Mouse (Mus musculus): ENCODE measurements around the gene Slc41a2. TPM values are rescaled to one million over a fixed set of nuclear protein-coding genes. Genes with fewer than 3 reads are reported as not detected.
A peak's percentile ranks its signal among the peaks of the same experiment; 100 is the strongest.

The Slc41a2 gene
- total and polyA plus RNA-seq, 3 experiments = 0.17 TPM; not detected in 2

- Histone ChIP-seq H3K4me3 (replicated peaks in 1 of 3; ENCODE audit: low read depth in 2 of 3, low read length in 2 of 3, poor library complexity in 1 of 3) (peak overlapping the region; percentile 44 to 62 (median 52)), H3K79me2 (replicated peaks; ENCODE audit: control insufficient read depth, extremely low read depth, insufficient read depth, poor library complexity, severe bottlenecking) (no peaks in the 10 kb centered on the region), H3K36me3 (replicated peaks in 1 of 2; ENCODE audit: control insufficient read depth in 1 of 2, insufficient read depth in 1 of 2, low read length in 1 of 2) (peaks cover 15 to 37% of the 10 kb centered on the region in 2 experiments), H3K27ac (ENCODE audit: insufficient read depth, low read depth) (peak overlapping the region; percentile 91), H3K27me3 (replicated peaks) (no peaks in the 10 kb centered on the region), H3K9ac (ENCODE audit: insufficient read depth, low read depth) (peak overlapping the region; percentile 90), H3K4me1 (ENCODE audit: control insufficient read depth in 1 of 2, insufficient read depth in 2 of 2) (peaks cover 4 to 33% of the 10 kb centered on the region in 2 experiments; a peak in 3 of 4 replicates), H3K4me2 (ENCODE audit: insufficient read depth, low read depth, poor library complexity, severe bottlenecking) (peak overlapping the region; percentile 53), H3K9me3 (replicated peaks; ENCODE audit: low read length) (peaks cover 28% of the 10 kb centered on the region)
- DNase-seq (ENCODE audit: extremely low read depth) = peak; percentile 70
- TF ChIP-seq MYC (IDR thresholded peaks at IDR 0.05; ENCODE audit: low read depth, low read length) (peak; percentile 90), HCFC1 (IDR thresholded peaks at IDR 0.05; ENCODE audit: low read depth, low read length) (no peak), MAZ (IDR thresholded peaks at IDR 0.05; ENCODE audit: low read depth, low read length) (peak; percentile 60; the same call in 1 of the 2 replicates), GABPA (IDR thresholded peaks at IDR 0.05; ENCODE audit: insufficient replicate concordance, low read depth, low read length) (no peak), NELFE (IDR thresholded peaks at IDR 0.05; ENCODE audit: low read depth, low read length) (no peak), CHD2 (IDR thresholded peaks at IDR 0.05; ENCODE audit: low read length) (peak; percentile 77), POLR2A (IDR thresholded peaks at IDR 0.05; ENCODE audit: low read depth, low read length) (peak; percentile 46; the same call in 1 of the 2 replicates), MXI1 (IDR thresholded peaks at IDR 0.05; ENCODE audit: low read depth, low read length) (peak; percentile 89), CHD1 (IDR thresholded peaks at IDR 0.05; ENCODE audit: low read depth, low read length) (no peak), SMC3 (IDR thresholded peaks at IDR 0.05; ENCODE audit: low read depth, low read length) (no peak), JUN (IDR thresholded peaks at IDR 0.05; ENCODE audit: insufficient read depth, low read depth, low read length) (no peak), ZMIZ1 (IDR thresholded peaks at IDR 0.05; ENCODE audit: low read depth, low read length) (no peak), KAT2A (IDR thresholded peaks at IDR 0.05; ENCODE audit: insufficient replicate concordance, low read length) (no peak), TCF12 (IDR thresholded peaks at IDR 0.05; ENCODE audit: low read depth, low read length) (peak; percentile 66), SIN3A (IDR thresholded peaks at IDR 0.05; ENCODE audit: low read length) (0 out of 2 replicates have a peak, but pooled peaks have one; percentile 48), UBTF (IDR thresholded peaks at IDR 0.05; ENCODE audit: low read depth, low read length) (no peak), MAX (IDR thresholded peaks at IDR 0.05; ENCODE audit: low read length) (peak; percentile 94), ZC3H11A (IDR thresholded peaks at IDR 0.05; ENCODE audit: low read depth, low read length) (no peak), USF1 (IDR thresholded peaks at IDR 0.05; ENCODE audit: low read depth, low read length) (no peak), IRF4 (IDR thresholded peaks at IDR 0.05; ENCODE audit: low read depth, low read length) (0 out of 2 replicates have a peak, but pooled peaks have one; percentile 19)
- dilution Hi-C loops (cut with MboI; ENCODE audit: extremely low pct_ligation_motif_present, extremely low pct_unique_long_range_greater_than_20kb, low sequenced_read_pairs) (no loop called here), in situ Hi-C loops (cut with MboI; ENCODE audit: low pct_ligation_motif_present, low pct_unique_long_range_greater_than_20kb, low sequenced_read_pairs) (no loop called here)
These were observed 46.2 kb upstream of the Slc41a2 start for GRCm38 (mm10) chr10:83383863-83384262.

- Histone ChIP-seq H3K9ac (ENCODE audit: insufficient read depth, low read depth) (0 out of 2 replicates have a peak overlapping the region, but pooled peaks have one; percentile 90), H3K4me1 (ENCODE audit: control insufficient read depth in 1 of 2, insufficient read depth in 2 of 2) (peaks cover 4 to 41% of the 10 kb centered on the region in 2 experiments; a peak in 3 of 4 replicates), H3K27ac (ENCODE audit: insufficient read depth, low read depth) (peak overlapping the region; percentile 6; the same call in 1 of the 2 replicates), H3K4me3 (replicated peaks in 1 of 3; ENCODE audit: low read depth in 2 of 3, low read length in 2 of 3, poor library complexity in 1 of 3) (no peak overlapping the region), H3K4me2 (ENCODE audit: insufficient read depth, low read depth, poor library complexity, severe bottlenecking) (peak overlapping the region; percentile 53; the same call in 1 of the 2 replicates), H3K9me3 (replicated peaks; ENCODE audit: low read length) (peaks cover 31% of the 10 kb centered on the region), H3K27me3 (replicated peaks) (no peaks in the 10 kb centered on the region), H3K36me3 (replicated peaks in 1 of 2; ENCODE audit: control insufficient read depth in 1 of 2, insufficient read depth in 1 of 2, low read length in 1 of 2) (peaks cover 17 to 45% of the 10 kb centered on the region in 2 experiments), H3K79me2 (replicated peaks; ENCODE audit: control insufficient read depth, extremely low read depth, insufficient read depth, poor library complexity, severe bottlenecking) (no peaks in the 10 kb centered on the region)
- dilution Hi-C loops (cut with MboI; ENCODE audit: extremely low pct_ligation_motif_present, extremely low pct_unique_long_range_greater_than_20kb, low sequenced_read_pairs) = no loop called here
- no peak for DNase-seq (ENCODE audit: extremely low read depth)
- in situ Hi-C loops (cut with MboI; ENCODE audit: low pct_ligation_motif_present, low pct_unique_long_range_greater_than_20kb, low sequenced_read_pairs) = no loop called here
- no peak for TF ChIP-seq NELFE (IDR thresholded peaks at IDR 0.05; ENCODE audit: low read depth, low read length)
- no peak for TF ChIP-seq PAX5 (IDR thresholded peaks at IDR 0.05; ENCODE audit: low read length)
- no peak for TF ChIP-seq IRF4 (IDR thresholded peaks at IDR 0.05; ENCODE audit: low read depth, low read length)
- TF ChIP-seq MAFK (IDR thresholded peaks at IDR 0.05; ENCODE audit: insufficient replicate concordance, low read length) = no peak
- no peak for TF ChIP-seq JUN (IDR thresholded peaks at IDR 0.05; ENCODE audit: insufficient read depth, low read depth, low read length)
- TF ChIP-seq MXI1 (IDR thresholded peaks at IDR 0.05; ENCODE audit: low read depth, low read length) = no peak
- no peak for TF ChIP-seq BHLHE40 (IDR thresholded peaks at IDR 0.05; ENCODE audit: low read depth, low read length)
- TF ChIP-seq E2F4 (IDR thresholded peaks at IDR 0.05; ENCODE audit: insufficient replicate concordance, low read depth, low read length) = no peak
- TF ChIP-seq NRF1 (IDR thresholded peaks at IDR 0.05; ENCODE audit: low read depth, low read length) = no peak
These were observed 45.3 kb upstream of the Slc41a2 start for GRCm38 (mm10) chr10:83382988-83383387.

All from CH12.LX (cell line).